Mouse (Mus musculus): ENCODE measurements around the gene Pecam1.

- TF ChIP-seq CTCF (IDR thresholded peaks at IDR 0.05): no peak
- TF ChIP-seq EP300 (IDR thresholded peaks at IDR 0.05): no peak
Measured at GRCm38 (mm10) chr11:106760511-106760910, 10.1 kb upstream of the Pecam1 start.

All from lung, postnatal 0 days (tissue).